Mouse (Mus musculus) forebrain, postnatal 0 days (tissue): Measurements from ENCODE around the gene Cdk2. TPM values are rescaled to one million over a fixed set of nuclear protein-coding genes. Genes with fewer than 3 reads are reported as not detected.
A peak's percentile ranks its signal among the peaks of the same experiment; 100 is the strongest.

Experiments
- ATAC-seq: fragments of 200-750 bp; cut with Nextera tagmentation; 2 replicates; pipeline ENCODE4 v1.8.0; 2017; ENCODE audit warnings: mild to moderate bottlenecking, moderate library complexity
- DNase-seq: peaks from one replicate; pipeline ENCODE4 v3.0.0-alpha.2; 2015
- H3K27ac ChIP-seq: fragments of 300-500 bp; sonication (generic); 2 replicates; pipeline ENCODE4 v1.5.1; 2014; ENCODE audit warnings: low read depth, mild to moderate bottlenecking, antibody characterized with exemption, low read length, moderate library complexity, mixed read lengths
- H3K27me3 ChIP-seq: fragments of 300-500 bp; sonication (generic); 2 replicates; pipeline ENCODE4 v1.6.1; 2014; ENCODE audit warnings: mild to moderate bottlenecking, low read length, mixed read lengths; ENCODE audit not compliant: insufficient read depth
- H3K36me3 ChIP-seq: fragments of 300-500 bp; sonication (generic); 2 replicates; pipeline ENCODE4 v1.6.1; 2014; ENCODE audit warnings: mild to moderate bottlenecking, moderate library complexity; ENCODE audit not compliant: insufficient read depth
- H3K4me1 ChIP-seq: fragments of 300-500 bp; sonication (generic); 2 replicates; pipeline ENCODE4 v1.6.1; 2014; ENCODE audit warnings: antibody characterized with exemption; ENCODE audit not compliant: insufficient read depth
- H3K4me2 ChIP-seq: fragments of 300-500 bp; sonication (generic); 2 replicates; pipeline ENCODE4 v1.6.1; 2014; ENCODE audit warnings: low read depth, mild to moderate bottlenecking, moderate library complexity
- H3K4me3 ChIP-seq: fragments of 300-500 bp; sonication (generic); 2 replicates; pipeline ENCODE4 v1.5.1; 2014; ENCODE audit warnings: low read depth, low read length, mixed read lengths
- H3K9ac ChIP-seq: fragments of 300-500 bp; sonication (generic); 2 replicates; pipeline ENCODE4 v1.6.1; 2014; ENCODE audit warnings: mild to moderate bottlenecking
- H3K9me3 ChIP-seq: fragments of 300-500 bp; sonication (generic); 2 replicates; pipeline ENCODE4 v1.6.1; 2016; ENCODE audit warnings: low read length
- CTCF ChIP-seq: sonication (generic); IDR thresholded peaks from 2 replicates; pipeline ENCODE4 v1.5.1; 2016; ENCODE audit warnings: antibody characterized with exemption, control low read depth, low read depth
- WGBS: fragments of 180-500 bp; shearing (Covaris S2); extraction: QIAGEN DNeasy Blood & Tissue Kit; methylation state at CpG from one replicate; pipeline ENCODE4 v1.1.7; 2014; 5-methylcytosine and 5-hydroxymethylcytosine counted together
- polyA plus RNA-seq: library from polyadenylated mRNA; unstranded; fragments of >200 nt; fragmentation: Nextera tagmentation; extraction: Ambion mirVana; gene quantifications from 2 replicates; pipeline ENCODE4 v1.2.1, GENCODE M21; 2015
- total RNA-seq: library from RNA; depleted of rRNA; stranded (reverse); fragments of >200 nt; gene quantifications from 2 replicates; pipeline ENCODE4 v1.2.3, GENCODE M21; 2014

Gene Cdk2
- total and polyA plus RNA-seq, 2 experiments from 2014 or later, result 8.5 to 10.3 TPM

DNA sequence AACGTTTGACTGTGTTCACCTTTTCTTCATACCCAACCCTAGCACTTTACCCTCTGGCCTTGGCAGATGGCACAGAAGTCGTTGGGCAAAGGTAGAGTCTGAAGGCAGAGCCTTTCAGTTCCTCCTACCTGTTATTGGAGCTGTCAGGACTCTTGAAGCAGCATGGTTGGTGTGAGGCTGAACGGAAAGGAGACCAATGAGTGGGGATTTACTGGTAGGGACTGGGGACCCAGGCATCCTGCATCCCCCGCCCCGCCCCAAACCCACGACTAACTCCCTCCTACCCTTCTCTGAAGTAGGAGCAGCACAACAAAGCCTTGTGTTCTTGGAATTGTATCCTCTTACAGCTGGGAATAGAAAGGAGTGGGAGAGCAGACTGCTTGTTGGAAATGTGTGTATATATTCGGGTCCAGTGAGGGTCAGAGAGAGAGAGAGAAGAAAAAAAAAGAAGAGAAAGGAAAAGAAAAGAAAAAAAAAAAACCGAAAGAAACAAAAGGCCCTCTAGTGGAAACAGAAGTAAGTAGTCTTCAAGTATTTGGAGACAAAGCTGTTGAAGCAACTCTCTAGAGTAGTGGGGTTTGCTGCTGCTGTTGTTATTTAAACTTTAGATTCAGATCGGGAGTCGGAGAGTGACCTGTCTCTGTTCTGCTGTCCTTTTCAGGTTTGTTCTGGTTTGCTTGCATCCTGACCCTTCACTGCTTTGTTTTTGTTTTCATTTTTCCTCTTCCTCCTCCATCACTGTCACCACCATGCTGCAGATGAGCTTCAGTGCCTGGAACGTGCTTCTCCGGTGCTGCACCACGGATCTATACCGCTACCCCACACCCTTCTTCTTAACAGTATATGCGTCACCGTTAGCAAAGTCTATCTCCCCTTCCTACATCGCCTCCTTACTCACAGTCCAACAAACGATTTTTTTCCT is 40.1 kb upstream of the Cdk2 start, which contains the start of gene Dgka:
Gene Dgka, minus strand, starts transcription at position 176 of the 922 bp plus-strand sequence.
- WGBS, result 25% methylated on average over 18 of the region's 18 CpGs
- peak; percentile 31; the same call in 1 of the 2 replicates for TF ChIP-seq CTCF
- peak within 1 kb of the TSS; percentile 60 for H3K9ac ChIP-seq
- peak within 1 kb of the TSS; percentile 54 for H3K4me3 ChIP-seq
- H3K27ac ChIP-seq, result no peak within 1 kb of the TSS
- H3K36me3 ChIP-seq, result no peaks in the 10 kb centered on the region
- no peaks in the 10 kb centered on the region for H3K9me3 ChIP-seq
- DNase-seq (peak; percentile 33), ATAC-seq (no peak)
- H3K4me1 ChIP-seq, result peaks cover 16% of the 10 kb centered on the region
- H3K4me2 ChIP-seq, result peak within 1 kb of the TSS; percentile 97
- peaks cover 15% of the 10 kb centered on the region; the same call in 1 of the 2 replicates for H3K27me3 ChIP-seq

DNA sequence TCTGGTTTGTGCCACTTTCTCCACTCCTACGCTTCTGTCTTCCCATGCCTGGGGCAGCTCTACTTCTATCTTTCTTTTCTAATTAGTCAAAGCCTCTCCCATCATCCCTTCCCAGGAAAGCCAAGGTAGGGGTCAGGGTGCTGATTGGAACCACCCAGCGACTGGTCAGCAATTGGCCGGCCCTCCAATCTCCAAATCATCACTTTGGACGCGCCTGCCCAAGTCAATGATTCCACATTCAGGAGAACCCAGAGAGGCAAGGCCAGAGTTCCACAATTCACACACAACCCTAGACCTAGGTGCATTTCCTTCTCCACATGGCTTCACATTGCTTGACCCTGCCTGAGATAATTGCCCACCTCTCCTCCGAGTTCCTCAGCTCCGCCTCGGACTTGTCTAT is 39.4 kb upstream of the Cdk2 start:
- no peak for ATAC-seq
- DNase-seq, result no peak
- Histone ChIP-seq H3K9ac (peak overlapping the region; percentile 60), H3K27ac (no peak overlapping the region), H3K27me3 (peaks cover 15% of the 10 kb centered on the region; the same call in 1 of the 2 replicates), H3K4me1 (peaks cover 13% of the 10 kb centered on the region), H3K9me3 (no peaks in the 10 kb centered on the region), H3K4me3 (peak overlapping the region; percentile 54), H3K4me2 (peak overlapping the region; percentile 97), H3K36me3 (no peaks in the 10 kb centered on the region)
- TF ChIP-seq CTCF, result no peak
- 18% methylated on average over 8 of the region's 8 CpGs for WGBS

DNA sequence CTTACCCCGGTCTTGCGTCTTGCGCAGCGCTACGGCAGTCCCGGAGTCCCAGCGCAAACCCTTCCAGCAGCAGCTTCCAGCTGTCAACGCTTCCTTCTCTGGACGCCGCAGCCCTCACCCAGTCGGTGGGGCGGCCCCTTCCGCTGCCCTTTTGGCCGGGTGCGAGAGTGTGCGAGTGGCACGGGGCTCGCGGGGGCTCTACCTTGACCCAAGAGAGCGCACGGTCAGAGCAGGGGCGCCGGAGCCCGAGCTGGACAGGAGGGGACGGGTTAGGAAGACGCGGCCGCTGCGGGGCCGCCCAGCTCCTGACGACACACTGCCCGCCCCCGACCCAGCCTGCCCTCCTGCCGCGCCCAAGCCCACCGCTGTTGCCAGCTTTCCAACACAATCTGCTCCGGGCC is 39.0 kb upstream of the Cdk2 start:
- no peak for ATAC-seq
- H3K27ac ChIP-seq, result no peak overlapping the region
- no peak for TF ChIP-seq CTCF

DNA sequence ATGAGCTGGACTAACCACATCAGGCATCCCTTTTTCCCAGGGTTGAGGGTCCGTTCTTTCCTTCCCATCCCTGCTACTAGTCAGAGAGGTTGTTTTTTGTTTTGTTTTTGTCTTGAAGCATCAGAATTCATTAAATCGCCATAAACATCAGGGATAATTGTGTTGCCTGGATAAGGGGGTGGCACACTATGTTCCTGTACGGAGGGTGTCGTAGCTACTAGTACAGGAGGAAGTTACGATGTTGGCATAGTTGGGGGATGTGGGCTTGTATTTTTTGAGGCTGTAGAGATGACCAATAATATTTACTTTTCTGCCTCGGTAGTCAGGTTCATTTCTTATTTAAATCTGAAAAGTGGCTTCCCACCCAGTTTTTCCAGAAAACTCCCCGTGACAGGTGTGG is 38.4 kb upstream of the Cdk2 start:
- WGBS, result 9% methylated on average over 7 of the region's 7 CpGs
- Histone ChIP-seq H3K27ac (no peak overlapping the region), H3K4me1 (peaks cover 12% of the 10 kb centered on the region)

More for the DNA sequence above, 39.0 kb upstream of the Cdk2 start:
- DNase-seq, result peak; percentile 27
- Histone ChIP-seq H3K4me1 (peaks cover 12% of the 10 kb centered on the region), H3K9me3 (no peaks in the 10 kb centered on the region), H3K4me2 (peak overlapping the region; percentile 97), H3K27me3 (peaks cover 15% of the 10 kb centered on the region; the same call in 1 of the 2 replicates), H3K36me3 (no peaks in the 10 kb centered on the region), H3K4me3 (peak overlapping the region; percentile 54), H3K9ac (peak overlapping the region; percentile 60)
- WGBS, result 5% methylated on average over 34 of the region's 37 CpGs

DNA sequence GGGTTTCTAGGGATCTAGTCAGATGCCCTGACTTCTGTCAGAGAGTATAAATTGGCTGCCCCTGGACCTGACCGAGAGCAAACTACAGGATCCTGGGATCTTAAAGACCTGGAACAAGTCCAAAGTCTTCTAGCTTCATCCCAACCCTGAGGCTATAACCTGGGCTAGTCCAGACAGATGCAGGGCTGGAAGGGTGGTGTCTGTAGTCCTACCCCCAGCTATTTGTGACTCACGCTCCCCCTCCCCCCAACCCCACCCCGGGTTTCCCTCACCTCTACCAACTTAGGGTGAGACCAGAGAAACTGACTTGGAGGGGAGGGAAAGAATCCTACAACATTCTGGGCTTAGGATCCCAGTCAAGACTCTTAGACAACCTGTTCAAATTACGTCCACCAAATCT is 37.8 kb upstream of the Cdk2 start:
- DNase-seq (no peak), ATAC-seq (no peak)
- TF ChIP-seq CTCF, result no peak
- Histone ChIP-seq H3K4me2 (peak overlapping the region; percentile 97; the same call in 1 of the 2 replicates), H3K9me3 (no peaks in the 10 kb centered on the region), H3K36me3 (no peaks in the 10 kb centered on the region), H3K9ac (no peak overlapping the region), H3K27ac (no peak overlapping the region), H3K27me3 (peaks cover 15% of the 10 kb centered on the region; the same call in 1 of the 2 replicates), H3K4me3 (no peak overlapping the region), H3K4me1 (peaks cover 12% of the 10 kb centered on the region)
- WGBS, result 38% methylated on average over 4 of the region's 4 CpGs

More for the DNA sequence above, 38.4 kb upstream of the Cdk2 start:
- H3K9me3 ChIP-seq, result no peaks in the 10 kb centered on the region
- peak overlapping the region; percentile 97 for H3K4me2 ChIP-seq
- no peak for TF ChIP-seq CTCF
- ATAC-seq (no peak), DNase-seq (no peak)
- peak overlapping the region; percentile 60 for H3K9ac ChIP-seq
- peaks cover 15% of the 10 kb centered on the region; the same call in 1 of the 2 replicates for H3K27me3 ChIP-seq
- peak overlapping the region; percentile 54 for H3K4me3 ChIP-seq
- H3K36me3 ChIP-seq, result no peaks in the 10 kb centered on the region

DNA sequence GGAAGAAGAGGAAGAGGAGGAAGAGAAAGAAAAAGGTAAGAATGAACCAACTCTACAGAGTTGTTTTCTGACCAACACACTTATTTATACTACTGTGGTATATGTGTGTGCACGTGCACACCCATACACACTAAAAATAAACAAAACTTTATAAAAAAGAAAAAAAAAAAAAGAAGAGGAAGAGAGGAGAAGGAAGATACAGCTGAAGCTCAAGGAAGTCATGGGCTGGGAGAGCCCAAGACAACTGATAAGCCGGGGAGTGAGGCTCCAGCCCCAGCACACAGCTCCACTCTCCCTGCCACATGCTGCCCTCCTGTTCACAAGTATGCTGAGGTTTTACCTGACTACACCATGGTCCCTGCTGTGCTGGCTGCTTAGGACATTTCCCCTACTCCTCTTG is 35.5 kb upstream of the Cdk2 start:
- DNase-seq (no peak), ATAC-seq (no peak)
- no peak for TF ChIP-seq CTCF
- no peak overlapping the region for H3K4me2 ChIP-seq
- WGBS, result 86% methylated on average over 2 of the region's 2 CpGs
- H3K27me3 ChIP-seq, result peaks cover 15% of the 10 kb centered on the region; the same call in 1 of the 2 replicates
- no peak overlapping the region for H3K4me3 ChIP-seq
- H3K27ac ChIP-seq, result no peak overlapping the region
- no peaks in the 10 kb centered on the region for H3K9me3 ChIP-seq
- no peak overlapping the region for H3K9ac ChIP-seq
- H3K36me3 ChIP-seq, result no peaks in the 10 kb centered on the region
- H3K4me1 ChIP-seq, result peaks cover 8% of the 10 kb centered on the region; the same call in 1 of the 2 replicates

DNA sequence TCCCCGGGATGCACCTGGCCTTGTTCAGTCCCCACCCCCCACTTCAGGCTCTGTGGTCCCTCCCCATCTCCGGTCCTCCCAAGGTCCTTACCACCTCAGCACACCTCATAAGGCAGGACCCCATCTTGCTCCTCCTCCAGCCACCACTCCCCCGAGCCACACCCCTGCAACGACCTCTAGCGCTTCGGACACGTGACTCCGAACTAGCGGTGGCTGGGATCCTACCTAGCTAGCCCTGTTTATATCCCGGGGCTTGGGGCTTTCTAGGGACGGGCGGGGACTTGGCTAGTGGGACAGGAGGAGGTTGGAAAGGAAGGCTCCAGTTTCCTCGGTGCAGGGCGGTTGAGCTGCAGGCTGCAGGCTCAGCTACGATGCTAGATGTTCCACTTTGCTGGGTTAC is 32.6 kb upstream of the Cdk2 start:
- 0 out of 2 replicates have a peak, but pooled peaks cover 4% of the 10 kb centered on the region for H3K27me3 ChIP-seq
- H3K4me2 ChIP-seq, result 0 out of 2 replicates have a peak overlapping the region, but pooled peaks have one; percentile 14
- no peak overlapping the region for H3K27ac ChIP-seq
- H3K4me1 ChIP-seq, result no peaks in the 10 kb centered on the region
- 5% methylated on average over 15 of the region's 15 CpGs for WGBS
- no peak overlapping the region for H3K9ac ChIP-seq
- TF ChIP-seq CTCF, result no peak
- H3K9me3 ChIP-seq, result no peaks in the 10 kb centered on the region
- no peak for DNase-seq
- no peak for ATAC-seq
- no peak overlapping the region for H3K4me3 ChIP-seq
- no peaks in the 10 kb centered on the region for H3K36me3 ChIP-seq
